Mouse (Mus musculus) lung, adult 18-20 months (tissue): ENCODE results near the gene Gchfr.
A peak's percentile ranks its signal among the peaks of the same experiment; 100 is the strongest.

ENCODE experiments used
- DNase-seq, 2 experiments: peaks; one replicate each; pipeline ENCODE4 v3.0.0; 2022; ENCODE audit warnings: mixed read lengths in 2 of 2

The Gchfr gene

DNA sequence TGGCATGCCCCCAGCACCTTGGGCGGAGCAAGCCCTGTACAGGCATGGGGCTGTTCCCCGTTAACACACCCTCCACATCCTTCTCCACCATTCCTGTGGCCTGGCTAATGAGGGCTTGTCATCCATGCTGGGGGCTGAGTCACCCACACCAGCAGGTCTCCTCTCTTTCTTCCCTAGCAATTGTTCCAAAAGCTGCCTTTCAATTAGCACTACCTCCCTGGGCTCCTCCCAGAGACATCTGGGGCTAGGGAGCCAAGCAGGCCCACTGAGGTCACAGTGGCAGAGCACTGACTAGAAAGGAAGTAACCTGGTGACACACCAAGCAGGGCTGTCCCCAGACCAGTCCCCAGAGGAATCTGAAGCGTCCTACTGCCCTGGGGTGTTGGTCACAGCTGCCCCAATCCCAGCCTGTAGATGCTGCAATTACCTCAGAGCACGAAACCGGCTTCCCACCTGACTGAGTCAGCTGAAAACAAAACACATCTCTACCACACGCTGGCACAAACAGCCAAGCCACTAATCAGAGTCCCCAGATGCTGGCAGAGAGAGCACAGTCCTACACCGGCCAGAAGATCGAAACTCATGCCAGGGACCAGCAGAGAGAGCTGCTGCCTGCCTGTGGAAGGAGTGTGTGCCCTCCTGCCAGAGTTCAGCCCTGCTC is 6.5 kb downstream of the Gchfr start, which contains the start of gene Gm14137:
Gm14137 (plus strand) TSS at position 519 of the 661 bp plus-strand sequence.
- DNase-seq: no peak

DNA sequence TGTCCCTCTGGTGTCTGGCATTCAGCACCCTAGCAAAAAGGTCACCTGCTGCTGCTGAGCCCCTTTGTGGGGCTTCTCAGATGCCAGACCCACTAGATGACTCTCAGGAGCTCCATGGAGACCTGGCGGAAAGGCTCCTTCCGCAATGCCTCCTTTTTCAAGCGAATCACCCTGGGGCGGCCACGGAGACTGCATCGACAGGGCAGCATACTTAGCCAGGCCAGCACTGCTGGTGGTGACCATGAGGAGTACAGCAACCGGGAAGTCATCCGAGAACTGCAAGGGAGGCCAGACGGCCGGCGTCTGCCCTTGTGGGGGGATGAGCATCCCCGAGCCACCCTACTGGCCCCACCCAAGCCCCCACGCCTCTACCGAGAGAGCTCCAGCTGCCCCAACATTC is 7.3 kb downstream of the Gchfr start:
- no peak for DNase-seq

DNA sequence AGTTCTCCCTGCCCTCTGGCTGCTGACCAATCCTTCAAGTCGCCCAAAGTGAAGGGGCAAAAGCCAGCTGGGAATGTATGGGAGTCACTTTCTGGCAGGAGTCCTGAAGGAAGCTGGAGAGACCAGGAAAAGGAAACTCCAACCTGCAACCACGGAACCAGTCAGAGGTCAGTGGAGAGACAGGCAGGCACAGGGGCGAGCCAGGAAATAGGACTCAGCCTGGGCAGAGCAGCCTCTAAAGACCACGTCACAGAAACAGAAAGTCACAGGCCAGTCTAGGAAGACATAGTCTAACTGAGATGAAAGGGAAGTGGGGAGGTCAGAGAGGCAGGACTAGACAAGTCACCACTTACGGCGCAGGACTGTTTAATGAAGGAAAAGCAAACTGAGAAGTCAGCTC is 8.0 kb downstream of the Gchfr start:
- no peak for DNase-seq

DNA sequence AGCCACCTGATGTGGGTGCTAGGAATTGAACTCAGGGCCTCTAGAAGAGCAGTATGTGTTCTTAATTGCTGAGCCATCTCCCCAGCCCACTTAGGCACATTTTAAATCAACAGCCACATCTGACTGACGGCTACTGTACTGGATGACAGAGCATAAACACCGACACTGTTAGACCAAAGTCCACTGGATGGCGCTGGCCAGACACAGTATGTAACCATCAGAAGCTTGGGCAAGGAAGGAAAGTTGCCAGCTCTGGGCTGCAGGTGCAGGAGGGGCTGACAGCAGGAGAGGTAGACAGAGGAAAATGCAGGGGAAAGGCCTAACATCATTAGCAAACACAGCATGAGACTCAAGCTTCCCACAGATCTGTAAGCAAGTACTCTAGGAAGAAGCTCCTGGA is 9.2 kb downstream of the Gchfr start:
- no peak for DNase-seq

DNA sequence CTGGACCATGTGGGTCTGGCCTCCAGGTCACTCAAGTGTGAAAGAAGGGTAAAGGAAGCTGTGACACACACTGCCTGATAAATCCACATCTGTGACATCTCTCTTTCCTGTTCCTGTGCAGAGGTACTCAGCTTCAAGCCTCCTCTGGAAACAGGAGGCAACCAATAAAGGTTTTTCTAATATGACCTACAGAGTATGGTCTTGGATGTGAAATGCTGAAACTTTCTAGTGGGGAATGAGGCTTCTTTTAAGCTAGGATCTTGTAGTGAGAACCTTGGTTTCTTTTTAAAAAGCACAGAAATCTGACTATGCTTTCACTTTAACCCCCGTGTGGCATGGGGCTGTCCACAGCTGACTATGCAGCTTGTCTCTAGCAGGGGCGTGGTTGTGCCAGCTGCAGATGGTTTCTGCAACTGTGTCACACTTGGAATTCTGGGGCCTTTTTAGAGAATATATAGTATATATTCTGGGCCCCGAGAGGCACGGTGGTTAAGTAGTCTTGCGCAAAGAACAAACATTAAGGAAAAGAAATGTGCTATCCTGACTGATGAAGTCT is 9.9 kb downstream of the Gchfr start:
- no peak for DNase-seq

DNA sequence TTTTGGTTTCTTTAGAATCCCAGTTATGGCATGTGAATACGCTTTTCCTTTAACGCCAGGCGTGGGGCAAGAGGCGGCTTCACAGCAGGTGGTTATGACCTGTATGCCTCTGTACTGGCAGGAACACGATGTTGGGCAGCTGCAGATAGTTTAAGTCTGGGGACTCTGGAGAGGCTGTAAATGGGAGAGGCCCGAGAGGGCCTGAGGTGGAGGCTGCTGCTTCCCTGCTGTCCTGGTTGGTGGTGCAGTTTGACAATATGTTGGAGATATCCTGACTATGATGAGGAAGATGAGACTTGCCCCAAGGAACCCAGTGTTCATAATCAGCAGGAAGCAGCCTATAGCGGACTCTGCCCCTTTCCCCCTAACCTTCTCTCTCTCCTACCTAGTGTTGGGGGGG is 15.3 kb downstream of the Gchfr start:
- DNase-seq: no peak

DNA sequence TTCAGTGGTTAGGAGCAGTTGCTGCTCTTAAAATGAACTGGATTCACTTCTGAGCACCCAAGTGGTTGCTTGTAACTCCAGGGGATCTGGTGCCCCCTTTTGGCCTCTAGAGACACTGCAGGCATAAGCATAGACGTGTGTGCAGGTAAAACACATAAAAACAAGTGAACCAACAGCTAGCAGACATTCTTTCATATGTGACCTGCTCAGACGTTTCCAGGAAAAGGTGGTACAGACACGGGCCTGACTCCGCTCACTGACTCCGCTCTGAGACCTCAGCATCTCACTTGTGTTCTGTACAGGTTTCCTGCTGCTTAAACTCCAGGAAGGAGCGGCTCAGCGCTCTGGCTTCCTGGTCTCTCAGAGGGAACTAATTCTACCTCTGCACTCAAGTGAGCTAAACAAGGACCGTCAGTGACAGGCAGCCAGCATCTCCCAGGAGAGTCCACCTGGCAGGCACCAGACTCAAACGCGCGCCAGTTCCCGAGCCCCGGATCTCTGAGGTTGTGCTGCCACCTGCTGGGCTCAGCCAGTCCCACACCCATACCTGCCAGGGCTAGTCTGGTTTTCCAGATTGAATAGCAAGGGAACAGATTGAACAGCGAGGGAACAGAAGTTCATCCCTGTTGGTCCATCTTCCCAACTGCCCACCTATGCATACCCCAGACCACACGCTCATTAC is 21.6 kb downstream of the Gchfr start:
- peak; percentile 79 to 84 for DNase-seq

DNA sequence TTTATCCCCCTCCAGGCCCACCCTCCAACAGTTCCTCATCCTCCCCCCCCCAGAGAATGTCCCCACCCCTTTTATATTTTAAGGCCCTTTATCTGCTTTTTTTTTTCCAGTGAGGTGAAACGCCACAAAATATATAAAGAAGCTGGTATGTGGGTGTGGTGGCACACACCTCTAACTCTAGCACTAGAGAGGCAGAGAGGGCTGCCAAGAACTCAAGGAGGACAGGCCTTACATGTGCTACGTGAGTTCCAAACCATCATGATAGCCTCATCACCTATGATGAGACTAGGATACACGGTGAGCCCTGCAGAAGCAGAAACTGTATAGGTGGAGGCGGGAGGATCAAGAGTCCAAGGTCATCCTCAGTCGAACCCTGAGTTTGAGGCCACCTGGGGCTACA is 23.4 kb downstream of the Gchfr start:
- DNase-seq: no peak

DNA sequence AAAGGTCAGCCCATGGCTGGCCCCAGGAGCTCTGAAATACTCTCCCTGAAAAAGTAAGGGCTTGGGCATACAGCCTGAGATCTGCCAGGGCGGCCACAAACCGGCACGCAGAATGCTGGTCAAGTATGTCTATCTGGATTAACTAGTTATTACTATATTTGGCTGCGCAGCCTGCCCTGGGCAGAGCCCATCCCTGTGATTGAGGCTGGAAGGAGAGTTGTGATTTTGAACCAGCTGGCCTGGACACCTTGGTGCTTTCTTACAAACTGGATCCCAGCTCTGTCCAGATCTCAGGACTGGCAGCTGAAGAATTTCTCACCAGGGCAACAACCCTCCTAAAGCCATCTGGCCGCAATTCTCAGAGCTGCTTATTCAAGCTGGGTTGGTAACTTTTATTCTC is 26.6 kb downstream of the Gchfr start:
- DNase-seq: no peak

DNA sequence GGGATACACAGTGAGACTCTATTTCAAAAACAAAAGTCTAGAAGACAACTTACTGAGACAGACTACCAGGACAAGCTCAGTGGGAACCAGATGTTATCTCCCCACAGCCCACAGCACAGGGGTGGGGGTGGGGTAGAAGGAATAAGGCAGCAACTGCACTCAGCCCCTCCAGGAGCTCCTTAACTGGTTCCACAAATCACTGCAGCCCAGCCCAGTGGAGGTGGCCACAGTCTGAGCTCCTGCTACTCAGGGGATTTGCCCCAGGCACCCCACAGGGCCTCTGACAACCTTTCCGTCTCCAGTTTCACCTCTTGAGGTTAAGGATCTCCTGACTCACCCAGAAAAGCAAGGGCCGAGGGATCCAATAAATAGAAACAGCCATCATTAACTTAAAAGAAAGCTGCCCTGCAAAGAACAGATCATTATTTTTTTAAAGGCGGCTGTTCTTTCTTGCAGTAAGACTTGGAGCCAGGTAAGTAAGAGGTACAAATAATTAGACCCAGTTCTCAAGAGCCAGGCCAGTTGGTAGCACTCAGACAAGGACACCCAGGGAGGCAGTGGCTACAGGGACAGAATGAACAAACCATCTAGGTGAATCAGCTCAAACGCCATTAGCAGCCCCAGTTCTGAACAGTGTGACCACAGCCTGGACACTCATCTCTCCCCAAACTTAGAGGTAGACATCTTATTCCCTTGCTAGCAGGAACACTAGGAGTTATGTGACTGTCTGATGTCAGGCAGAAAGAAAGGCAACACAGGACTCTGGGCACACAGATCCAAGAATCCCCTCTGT is 28.9 kb downstream of the Gchfr start:
- DNase-seq: peak; percentile 20 to 38

DNA sequence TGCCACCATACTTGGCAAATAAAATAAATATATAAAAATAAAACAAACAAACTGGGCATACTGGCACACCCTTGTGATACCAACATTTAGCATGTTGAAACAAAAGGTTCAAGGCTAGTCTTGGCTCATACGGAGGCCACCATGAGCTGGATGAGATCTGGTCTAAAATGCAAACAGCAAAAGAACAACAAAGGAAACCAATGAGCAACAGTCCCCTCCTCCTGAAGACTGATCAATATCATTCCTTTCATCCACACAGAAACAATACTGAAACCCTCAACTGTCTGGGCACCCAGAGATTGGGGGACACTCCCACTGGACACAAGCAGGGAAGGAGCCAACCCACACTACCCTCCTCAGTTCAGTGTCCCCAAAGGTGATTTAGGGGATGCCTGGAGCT is 29.9 kb downstream of the Gchfr start:
- no peak for DNase-seq

DNA sequence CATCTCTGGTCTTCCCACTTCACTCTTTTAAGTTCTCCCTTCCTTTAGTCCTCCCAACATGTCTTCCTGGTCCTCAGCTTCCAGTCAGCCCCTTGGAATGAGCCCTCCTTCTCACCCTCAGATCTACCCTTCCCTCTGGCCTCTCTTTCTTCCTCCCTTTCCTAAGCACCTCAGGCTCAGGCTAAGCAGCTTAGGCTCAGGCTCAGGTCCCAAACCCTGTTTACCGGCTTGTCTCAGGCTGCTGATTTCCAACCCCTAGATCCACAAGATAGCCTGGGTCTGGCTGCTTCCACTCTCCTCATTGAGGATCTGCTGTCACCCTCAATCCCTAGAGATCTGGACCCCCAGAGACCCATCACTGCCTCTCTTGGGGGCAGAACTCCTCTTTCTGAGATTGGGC is 30.5 kb downstream of the Gchfr start:
- DNase-seq: no peak

DNA sequence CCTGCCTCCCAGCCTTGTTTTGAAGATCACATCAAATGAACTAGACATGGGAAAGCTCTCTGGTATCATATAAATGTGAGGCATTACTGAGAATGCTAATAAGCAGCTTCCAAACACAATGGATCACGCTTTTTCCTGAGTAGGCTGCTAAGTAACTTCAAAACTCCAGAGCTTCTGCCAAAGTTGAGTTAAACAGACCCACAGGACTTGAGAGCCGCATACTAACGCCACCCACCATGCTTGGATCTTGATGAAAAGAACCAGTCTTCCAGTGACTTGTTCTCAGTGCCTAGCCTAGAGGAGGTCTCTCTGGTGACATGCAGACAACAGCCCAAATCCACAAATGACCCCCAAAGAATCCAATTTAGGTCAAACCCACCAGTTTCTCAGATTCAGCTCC is 31.4 kb downstream of the Gchfr start:
- no peak for DNase-seq

DNA sequence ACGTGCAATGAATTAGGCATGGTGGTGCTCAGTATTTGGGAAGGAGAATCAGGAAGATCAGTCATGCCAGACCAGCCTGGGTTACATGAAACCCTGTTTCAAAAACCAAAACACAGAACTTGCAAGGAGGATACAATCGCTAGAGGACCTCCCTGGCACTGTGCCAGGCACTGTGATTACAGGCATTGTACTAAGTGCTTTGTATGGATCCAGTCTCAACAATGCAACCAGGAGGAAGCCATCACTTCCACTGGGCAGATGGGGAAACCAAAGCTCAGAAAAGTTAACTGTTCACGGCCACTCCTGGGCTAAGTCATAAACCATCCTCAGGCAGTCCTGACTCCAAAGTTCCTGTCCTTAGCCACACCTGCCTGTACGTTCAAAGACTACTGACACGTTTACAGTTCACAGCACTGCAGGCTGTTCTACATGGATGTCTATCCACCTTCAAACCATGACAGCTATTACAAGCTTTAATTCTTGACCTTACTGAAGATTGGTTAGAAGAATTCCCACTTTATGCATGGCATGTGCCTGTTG is 35.4 kb downstream of the Gchfr start:
- peak; percentile 32 to 39 for DNase-seq

DNA sequence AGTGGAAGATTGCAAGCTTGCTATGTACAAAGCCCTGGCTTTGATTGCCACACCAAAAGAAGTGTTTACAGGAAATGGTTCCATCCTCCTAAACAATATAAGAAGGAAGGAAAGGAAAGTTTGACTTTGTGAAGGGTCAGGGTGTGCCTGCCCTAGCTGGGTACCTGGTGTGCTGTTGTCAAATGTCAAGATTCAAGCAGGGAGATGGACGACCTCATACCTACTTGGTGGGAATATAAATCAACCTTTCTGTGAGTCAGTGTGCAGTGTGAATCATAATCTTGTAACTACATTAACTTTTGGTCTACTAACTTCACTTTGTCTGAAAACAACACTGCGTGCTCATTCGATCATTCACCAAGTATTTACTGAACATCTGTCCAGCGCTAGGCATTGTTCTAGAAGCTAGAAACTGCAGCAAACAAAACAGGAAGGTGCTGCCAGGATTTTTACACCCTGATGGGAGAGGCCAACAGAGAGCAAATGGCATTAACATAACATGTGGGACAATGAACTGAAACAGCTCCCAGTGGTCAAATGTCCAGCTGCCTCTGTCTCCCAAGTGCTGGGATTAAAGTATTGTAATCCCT is 36.4 kb downstream of the Gchfr start:
- no peak for DNase-seq

DNA sequence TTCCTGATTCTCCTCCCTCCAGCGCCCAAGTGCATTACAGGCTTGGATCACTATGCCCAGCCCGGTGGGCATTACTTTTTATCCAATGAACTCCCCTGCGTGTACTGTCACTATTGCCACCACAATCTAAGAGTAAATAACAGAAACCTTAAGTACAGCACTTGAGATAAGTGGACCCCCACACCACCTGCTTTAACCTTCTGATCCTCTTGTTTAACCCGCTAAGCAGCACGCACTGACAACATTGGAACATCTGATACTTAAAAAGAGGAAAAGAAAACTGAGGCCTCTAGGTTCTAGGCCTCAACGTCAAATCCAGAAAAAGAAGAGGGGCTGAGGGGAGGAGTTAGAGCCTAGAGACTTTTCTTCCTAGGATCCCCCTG is 40.4 kb downstream of the Gchfr start:
- DNase-seq: no peak

DNA sequence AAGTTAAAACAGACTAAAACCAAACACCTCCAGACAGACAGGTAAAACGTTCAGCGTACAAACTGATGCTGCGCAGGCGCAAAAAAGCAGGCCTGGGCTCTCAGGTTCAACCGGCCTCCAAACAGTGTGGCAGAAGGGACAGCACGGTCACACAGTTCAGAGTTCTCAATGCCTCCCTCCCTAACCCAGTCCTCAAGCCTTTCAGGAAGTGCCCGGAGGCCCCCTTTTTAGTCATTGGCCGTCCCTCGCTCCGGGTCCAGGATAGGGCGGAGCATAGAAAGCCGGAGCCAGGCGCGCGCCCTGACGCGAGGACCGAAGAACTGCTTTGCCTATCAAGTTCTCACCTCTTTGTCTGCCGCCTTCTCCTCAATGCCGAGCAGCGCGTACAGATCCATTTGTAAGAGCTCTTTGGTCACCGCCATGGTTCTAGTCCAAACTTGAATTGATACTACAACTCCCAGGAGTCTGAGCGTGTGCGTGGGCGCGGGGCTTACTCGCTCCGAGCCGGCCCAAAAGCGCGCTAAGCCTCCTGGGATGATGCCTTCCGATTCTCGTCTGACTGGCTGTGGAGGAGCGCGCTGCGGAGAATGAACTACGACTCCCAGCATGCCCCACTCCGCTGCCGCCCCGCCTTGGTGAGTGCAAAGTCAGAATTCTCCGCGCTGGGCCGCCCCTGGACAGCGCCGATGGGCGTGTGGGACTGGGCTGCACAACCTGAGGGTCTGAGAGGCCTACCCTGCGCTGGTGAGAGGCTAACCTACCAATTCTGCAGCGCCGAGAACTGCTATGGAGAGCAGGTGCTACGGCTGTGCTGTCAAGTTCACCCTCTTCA is 41.0 kb downstream of the Gchfr start, which contains the start of the genes Zfyve19 and Dnajc17:
Zfyve19 (plus strand) TSS at position 274 of the 832 bp plus-strand sequence.
Dnajc17 (minus strand) TSS at position 452 of the 832 bp plus-strand sequence.
- peak; percentile 97 for DNase-seq

DNA sequence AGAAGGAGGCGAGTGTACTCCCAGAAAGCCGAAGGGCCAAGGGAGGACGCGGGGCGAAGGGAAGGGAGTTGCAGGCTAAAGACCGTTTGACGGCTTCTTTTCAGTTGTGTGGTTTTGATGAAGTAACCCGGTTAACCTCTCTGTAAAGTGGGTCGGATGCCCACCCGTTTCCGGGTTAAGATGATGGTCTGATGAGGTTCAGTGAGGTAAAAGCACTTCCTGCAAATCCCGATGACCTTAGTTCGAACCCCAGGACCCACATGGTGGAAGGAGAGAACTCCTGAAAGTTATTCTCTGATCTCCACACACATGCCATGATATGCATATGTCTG is 41.6 kb downstream of the Gchfr start:
- DNase-seq: no peak
